Mouse (Mus musculus) kidney, embryonic 14.5 days (tissue): ENCODE results near the gene Arr3. TPM values are rescaled to one million over a fixed set of nuclear protein-coding genes. Genes with fewer than 3 reads are reported as not detected.

Experiments
- ATAC-seq: fragments of 200-750 bp; cut with Nextera tagmentation; 2 replicates; pipeline ENCODE4 v1.8.0; 2017; ENCODE audit warnings: moderate number of reproducible peaks, mild to moderate bottlenecking, moderate TSS enrichment, moderate library complexity; ENCODE audit not compliant: low FRiP score, low TSS enrichment
- H3K27ac ChIP-seq: fragments of 300-500 bp; sonication (generic); 2 replicates; pipeline ENCODE4 v1.5.1; 2014; ENCODE audit warnings: low read depth, mild to moderate bottlenecking, low read length, moderate library complexity, mixed read lengths
- H3K27me3 ChIP-seq: fragments of 300-500 bp; sonication (generic); 2 replicates; pipeline ENCODE4 v1.6.1; 2014; ENCODE audit warnings: mild to moderate bottlenecking, low read length; ENCODE audit not compliant: control insufficient read depth, insufficient read depth
- H3K36me3 ChIP-seq: fragments of 300-500 bp; sonication (generic); 2 replicates; pipeline ENCODE4 v1.6.1; 2014; ENCODE audit warnings: low read length, mixed read lengths; ENCODE audit not compliant: control insufficient read depth, insufficient read depth
- H3K4me1 ChIP-seq: fragments of 300-500 bp; sonication (generic); 2 replicates; pipeline ENCODE4 v1.6.1; 2014; ENCODE audit warnings: low read length, mixed read lengths; ENCODE audit not compliant: control insufficient read depth, insufficient read depth
- H3K4me2 ChIP-seq: fragments of 300-500 bp; sonication (generic); replicated peaks from 2 replicates; pipeline ENCODE4 v1.6.1; 2014; ENCODE audit warnings: low read depth, mild to moderate bottlenecking, low read length
- H3K4me3 ChIP-seq: fragments of 300-500 bp; sonication (generic); 2 replicates; pipeline ENCODE4 v1.5.1; 2014; ENCODE audit warnings: mild to moderate bottlenecking, low read length
- H3K9ac ChIP-seq: fragments of 300-500 bp; sonication (generic); 2 replicates; pipeline ENCODE4 v1.6.1; 2014; ENCODE audit warnings: low read depth, mild to moderate bottlenecking, low read length, moderate library complexity
- H3K9me3 ChIP-seq: fragments of 300-500 bp; sonication (generic); 2 replicates; pipeline ENCODE4 v1.6.1; 2016; ENCODE audit warnings: low read length; ENCODE audit not compliant: control insufficient read depth
- WGBS: fragments of 180-500 bp; shearing (Covaris S2); extraction: QIAGEN DNeasy Blood & Tissue Kit; methylation state at CpG from one replicate; pipeline ENCODE4 v1.1.7; 2014; 5-methylcytosine and 5-hydroxymethylcytosine counted together
- polyA plus RNA-seq: library from polyadenylated mRNA; unstranded; fragments of >200 nt; fragmentation: Nextera tagmentation; extraction: Ambion mirVana; gene quantifications from 2 replicates; pipeline ENCODE4 v1.2.1, GENCODE M21; 2014

The Arr3 gene
- polyA plus RNA-seq, 1 experiment from 2014 or later = not detected

DNA sequence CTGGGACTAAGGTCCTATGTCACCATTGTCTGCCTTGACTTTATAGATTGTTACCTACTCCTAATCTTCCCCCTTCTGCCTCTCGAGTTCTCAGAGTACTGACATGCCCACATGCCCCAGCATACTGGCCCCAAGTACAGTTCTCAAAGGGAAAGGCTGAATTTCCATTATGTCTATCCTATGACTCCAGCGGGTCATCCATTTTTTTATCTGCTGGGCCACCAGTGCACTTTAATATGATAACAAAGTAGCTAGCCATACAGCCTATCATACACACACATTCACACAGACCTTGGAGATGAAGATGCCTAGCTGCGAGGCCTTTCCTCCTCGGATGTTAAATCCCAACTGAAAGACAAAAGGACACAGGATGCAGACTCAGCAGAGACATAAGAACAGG is 18.9 kb downstream of the Arr3 start:
- H3K27me3 ChIP-seq = no peaks in the 10 kb centered on the region
- no peak overlapping the region for H3K9ac ChIP-seq
- ATAC-seq = no peak
- no peak overlapping the region for H3K27ac ChIP-seq
- H3K9me3 ChIP-seq = no peaks in the 10 kb centered on the region
- WGBS = 91% methylated on average over 4 of the region's 4 CpGs
- H3K4me2 ChIP-seq = no peak overlapping the region
- H3K4me3 ChIP-seq = no peak overlapping the region; the same call in 1 of the 2 replicates
- peaks cover 9% of the 10 kb centered on the region; the same call in 1 of the 2 replicates for H3K36me3 ChIP-seq
- 0 out of 2 replicates have a peak, but pooled peaks cover 6% of the 10 kb centered on the region for H3K4me1 ChIP-seq

DNA sequence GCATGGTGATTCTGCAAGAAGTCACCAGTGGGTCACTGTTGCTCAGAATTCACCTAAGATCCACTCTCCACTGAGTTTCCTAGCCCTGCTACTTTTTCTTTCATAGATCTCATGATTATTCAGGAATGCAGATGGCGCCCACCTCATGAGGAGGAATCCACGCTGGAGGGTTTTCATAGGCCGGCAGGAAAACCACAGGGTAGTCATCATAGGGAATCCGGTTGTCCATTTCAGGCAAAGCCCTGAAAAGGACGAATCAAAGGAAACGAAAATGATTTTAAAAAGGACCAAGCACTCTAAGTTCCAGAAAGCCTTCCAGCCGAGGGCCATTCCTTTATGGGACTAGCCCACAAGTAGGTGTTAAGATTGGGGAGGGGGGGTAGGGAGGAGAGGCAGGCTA is 19.8 kb downstream of the Arr3 start:
- Histone ChIP-seq H3K27me3 (no peaks in the 10 kb centered on the region), H3K4me3 (peak overlapping the region; percentile 65), H3K4me1 (0 out of 2 replicates have a peak, but pooled peaks cover 6% of the 10 kb centered on the region), H3K36me3 (peaks cover 9% of the 10 kb centered on the region; the same call in 1 of the 2 replicates), H3K9me3 (no peaks in the 10 kb centered on the region), H3K4me2 (peak overlapping the region; percentile 48), H3K9ac (peak overlapping the region; percentile 58), H3K27ac (no peak overlapping the region)
- 0 out of 2 replicates have a peak, but pooled peaks have one; percentile 18 for ATAC-seq
- WGBS = 43% methylated on average over 7 of the region's 7 CpGs

DNA sequence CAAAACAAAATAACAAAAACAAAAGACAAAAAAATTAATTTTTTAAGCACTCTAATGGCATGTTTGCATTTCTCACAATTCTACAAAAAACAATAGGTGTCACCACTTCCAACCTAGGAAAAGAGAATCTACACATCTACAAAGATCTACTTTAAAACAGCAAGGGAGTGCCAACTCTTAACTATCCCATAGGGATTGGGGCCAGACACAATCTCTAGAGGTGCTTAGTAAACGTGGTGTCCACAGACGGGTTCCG is 20.2 kb downstream of the Arr3 start, which contains the start of gene Kif4:
TSS of gene Kif4 (plus strand) at position 192 of the 256 bp plus-strand sequence.
- H3K4me3 ChIP-seq = peak within 1 kb of the TSS; percentile 65
- H3K9ac ChIP-seq = peak within 1 kb of the TSS; percentile 79
- H3K9me3 ChIP-seq = no peaks in the 10 kb centered on the region
- H3K27ac ChIP-seq = peak within 1 kb of the TSS; percentile 82
- no peaks in the 10 kb centered on the region for H3K27me3 ChIP-seq
- ATAC-seq = no peak
- peaks cover 9% of the 10 kb centered on the region; the same call in 1 of the 2 replicates for H3K36me3 ChIP-seq
- H3K4me1 ChIP-seq = 0 out of 2 replicates have a peak, but pooled peaks cover 6% of the 10 kb centered on the region
- 23% methylated on average over 3 of the region's 3 CpGs for WGBS
- H3K4me2 ChIP-seq = peak within 1 kb of the TSS; percentile 49

DNA sequence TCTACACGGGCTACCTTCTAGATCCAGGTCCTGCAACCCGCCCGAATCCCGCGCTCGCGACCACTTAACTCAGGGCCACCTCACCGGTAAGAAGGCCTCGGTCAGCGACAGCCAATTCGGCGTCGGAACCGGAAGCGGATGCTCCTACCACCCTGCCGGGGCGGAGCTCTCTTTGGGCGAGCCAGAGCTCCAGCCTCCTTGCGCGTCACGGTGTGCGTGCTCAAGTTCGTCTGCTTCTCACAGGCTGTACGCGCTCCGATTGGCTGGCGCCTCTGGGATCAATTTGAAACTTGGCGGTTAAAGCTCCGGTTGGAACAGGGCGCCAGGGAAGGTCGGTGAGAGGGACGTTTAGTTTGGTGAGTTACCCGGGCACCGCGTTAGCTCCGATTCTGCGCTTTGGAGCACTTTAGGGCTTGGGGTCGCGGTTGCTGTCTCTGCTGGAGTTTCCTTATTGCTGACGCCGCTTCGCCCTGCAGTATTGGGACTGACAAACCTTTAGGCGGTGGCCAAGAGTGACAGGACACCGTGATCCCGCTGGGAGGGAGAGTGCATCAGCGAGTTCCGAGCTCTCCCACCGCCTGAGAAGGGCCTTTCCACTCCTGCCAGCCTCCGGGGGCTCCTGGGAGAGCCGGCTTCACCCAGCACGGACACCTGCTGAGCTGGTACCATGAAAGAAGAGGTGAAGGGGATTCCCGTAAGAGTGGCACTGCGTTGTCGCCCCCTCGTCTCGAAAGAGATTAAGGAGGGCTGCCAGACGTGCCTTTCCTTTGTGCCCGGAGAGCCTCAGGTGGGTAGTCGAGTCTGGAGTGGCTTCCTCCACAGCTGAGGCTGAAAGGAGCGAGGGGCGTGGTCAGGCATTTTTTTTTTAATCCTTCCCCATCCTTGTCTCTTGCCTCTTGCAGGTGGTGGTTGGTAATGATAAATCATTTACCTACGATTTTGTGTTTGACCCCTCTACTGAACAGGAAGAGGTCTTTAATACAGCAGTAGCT is 20.8 kb downstream of the Arr3 start, which contains the start of gene Pdzd11:
TSS of gene Pdzd11 (minus strand) at position 767 of the 992 bp plus-strand sequence.
- 27% methylated on average over 62 of the region's 62 CpGs for WGBS
- ATAC-seq = peak; percentile 99
- Histone ChIP-seq H3K27me3 (no peaks in the 10 kb centered on the region), H3K4me1 (0 out of 2 replicates have a peak, but pooled peaks cover 6% of the 10 kb centered on the region), H3K4me3 (peak within 1 kb of the TSS; percentile 65), H3K27ac (peak within 1 kb of the TSS; percentile 82), H3K4me2 (peak within 1 kb of the TSS; percentile 49), H3K36me3 (peaks cover 9% of the 10 kb centered on the region; the same call in 1 of the 2 replicates), H3K9ac (peak within 1 kb of the TSS; percentile 79), H3K9me3 (no peaks in the 10 kb centered on the region)

DNA sequence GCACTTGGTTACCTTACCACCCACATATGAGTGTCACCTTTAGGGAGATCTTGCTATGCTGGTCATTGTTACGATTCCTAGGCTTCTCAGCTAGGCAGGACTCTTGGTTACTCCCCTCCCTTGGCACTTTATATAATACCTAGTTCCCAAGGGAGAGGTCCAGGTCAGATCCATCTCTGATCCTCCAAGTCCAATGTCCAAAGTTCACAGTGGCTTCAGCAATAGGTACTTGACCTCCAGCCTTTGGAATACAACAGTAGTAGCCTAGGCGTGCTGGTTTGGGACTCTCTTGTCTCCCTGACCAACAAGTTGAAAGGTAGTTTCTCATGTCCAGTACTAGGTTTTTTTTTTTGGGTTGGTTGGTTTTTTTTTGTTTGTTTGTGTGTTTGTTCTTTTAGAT is 23.8 kb downstream of the Arr3 start:
- ATAC-seq = no peak
- Histone ChIP-seq H3K36me3 (no peaks in the 10 kb centered on the region), H3K4me1 (0 out of 2 replicates have a peak, but pooled peaks cover 6% of the 10 kb centered on the region), H3K4me2 (no peak overlapping the region), H3K27me3 (no peaks in the 10 kb centered on the region), H3K4me3 (no peak overlapping the region), H3K9me3 (no peaks in the 10 kb centered on the region), H3K27ac (no peak overlapping the region), H3K9ac (no peak overlapping the region)
- WGBS = 94% methylated on average over 2 of the region's 2 CpGs

DNA sequence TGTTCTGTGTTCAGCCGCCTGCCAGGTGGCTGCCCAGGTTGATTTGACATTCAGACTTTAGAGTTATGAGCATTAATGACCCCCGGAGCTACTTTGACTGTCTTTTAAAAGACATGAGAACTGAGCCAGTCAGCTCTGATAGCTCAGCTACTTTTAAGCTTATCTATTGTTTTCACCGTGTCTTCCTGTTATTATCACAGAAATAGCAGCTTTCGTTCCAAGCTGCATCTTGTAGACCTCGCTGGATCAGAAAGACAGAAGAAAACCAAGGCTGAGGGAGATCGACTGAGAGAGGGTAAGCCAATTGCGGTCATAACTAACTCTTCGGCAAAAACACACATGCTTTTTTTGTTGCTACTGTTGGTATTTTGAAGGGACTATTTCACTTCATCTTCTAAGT is 33.2 kb downstream of the Arr3 start:
- ATAC-seq = no peak
- Histone ChIP-seq H3K9ac (no peak overlapping the region), H3K4me3 (no peak overlapping the region), H3K36me3 (peaks cover 21% of the 10 kb centered on the region; the same call in 1 of the 2 replicates), H3K27ac (no peak overlapping the region), H3K9me3 (no peaks in the 10 kb centered on the region), H3K4me1 (no peaks in the 10 kb centered on the region), H3K4me2 (no peak overlapping the region), H3K27me3 (no peaks in the 10 kb centered on the region)
- 88% methylated on average over 8 of the region's 8 CpGs for WGBS

DNA sequence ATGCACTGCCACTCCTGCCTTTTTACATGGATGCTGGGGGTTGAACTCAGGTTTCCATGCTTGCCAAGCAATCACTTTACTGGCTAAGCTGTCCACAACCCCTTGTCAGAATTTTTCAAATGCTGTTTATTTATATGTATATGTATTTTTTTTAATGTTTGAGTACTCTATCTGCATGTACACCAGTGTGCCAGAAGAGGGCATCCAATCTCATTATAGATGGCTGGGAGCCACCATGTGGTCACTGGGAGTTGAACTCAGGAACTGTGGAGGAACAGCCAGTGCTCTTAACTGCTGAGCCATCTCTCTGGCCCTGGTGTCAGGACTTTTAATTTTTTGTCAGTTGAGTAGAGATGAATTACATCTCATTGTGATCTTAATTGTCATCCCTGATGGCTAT is 47.6 kb downstream of the Arr3 start:
- Histone ChIP-seq H3K9me3 (no peaks in the 10 kb centered on the region), H3K36me3 (no peaks in the 10 kb centered on the region; the same call in 1 of the 2 replicates), H3K4me2 (no peak overlapping the region), H3K4me1 (no peaks in the 10 kb centered on the region), H3K27ac (no peak overlapping the region), H3K4me3 (no peak overlapping the region), H3K9ac (no peak overlapping the region), H3K27me3 (no peaks in the 10 kb centered on the region)
- ATAC-seq = no peak

DNA sequence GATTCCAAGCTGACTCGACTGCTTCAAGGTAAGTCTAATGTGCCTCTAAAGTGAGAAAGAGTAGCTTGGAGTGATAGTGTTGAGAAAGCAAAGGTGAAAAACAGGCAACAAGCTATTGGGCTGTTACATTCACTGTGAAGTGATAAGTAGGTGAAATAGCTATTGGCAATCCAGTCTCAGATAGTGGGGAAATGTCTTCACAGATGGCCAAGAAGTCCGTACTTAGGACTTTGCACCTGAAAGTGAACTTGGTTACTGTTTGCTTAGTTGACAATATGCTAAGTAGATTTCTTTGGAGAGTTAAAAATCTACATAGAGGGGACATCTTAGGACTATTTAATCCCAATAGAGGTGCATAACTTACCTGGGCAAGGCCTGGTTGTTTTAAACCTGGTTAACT is 59.5 kb downstream of the Arr3 start:
- no peak overlapping the region for H3K4me2 ChIP-seq
- H3K4me1 ChIP-seq = no peaks in the 10 kb centered on the region
- no peaks in the 10 kb centered on the region for H3K27me3 ChIP-seq
- ATAC-seq = no peak
- no peak overlapping the region for H3K4me3 ChIP-seq
- H3K9me3 ChIP-seq = no peaks in the 10 kb centered on the region
- H3K9ac ChIP-seq = no peak overlapping the region
- peaks cover 7% of the 10 kb centered on the region; the same call in 1 of the 2 replicates for H3K36me3 ChIP-seq
- 90% methylated on average over 2 of the region's 2 CpGs for whole genome bisulfite sequencing
- H3K27ac ChIP-seq = no peak overlapping the region
